Mouse (Mus musculus) midbrain, embryonic 11.5 days (tissue): ENCODE results near the gene Anxa11. TPM values are rescaled to one million over a fixed set of nuclear protein-coding genes. Genes with fewer than 3 reads are reported as not detected.
"Not testable (repeated sequence)": the region's sequence is repeated elsewhere in the genome, so short reads cannot be mapped to it uniquely, and the experiment has no call there.

ENCODE experiments used
- ATAC-seq: fragments of 200-750 bp; cut with Nextera tagmentation; 2 replicates; pipeline ENCODE4 v1.8.0; 2017; ENCODE audit warnings: moderate TSS enrichment, moderate library complexity; ENCODE audit not compliant: low FRiP score
- DNase-seq: peaks from one replicate; pipeline ENCODE4 v3.0.0; 2015; ENCODE audit warnings: low spot score; ENCODE audit errors: missing footprints
- H3K27ac ChIP-seq: fragments of 300-500 bp; sonication (generic); 2 replicates; pipeline ENCODE4 v1.5.1; 2014; ENCODE audit warnings: low read depth, low read length
- H3K27me3 ChIP-seq: fragments of 300-500 bp; sonication (generic); 2 replicates; pipeline ENCODE4 v1.6.1; 2014; ENCODE audit warnings: mild to moderate bottlenecking, low read length, moderate library complexity, mixed read lengths; ENCODE audit not compliant: control insufficient read depth, insufficient read depth
- H3K36me3 ChIP-seq: fragments of 300-500 bp; sonication (generic); 2 replicates; pipeline ENCODE4 v1.6.1; 2014; ENCODE audit warnings: mild to moderate bottlenecking, low read length, moderate library complexity, mixed read lengths; ENCODE audit not compliant: control insufficient read depth, insufficient read depth
- H3K4me1 ChIP-seq: fragments of 300-500 bp; sonication (generic); 2 replicates; pipeline ENCODE4 v1.6.1; 2014; ENCODE audit warnings: low read length; ENCODE audit not compliant: control insufficient read depth, insufficient read depth
- H3K4me2 ChIP-seq: fragments of 300-500 bp; sonication (generic); 2 replicates; pipeline ENCODE4 v1.6.1; 2014; ENCODE audit warnings: mild to moderate bottlenecking, moderate library complexity
- H3K4me3 ChIP-seq: fragments of 300-500 bp; sonication (generic); 2 replicates; pipeline ENCODE4 v1.5.1; 2014; ENCODE audit warnings: low read depth, low read length
- H3K9ac ChIP-seq: fragments of 300-500 bp; sonication (generic); 2 replicates; pipeline ENCODE4 v1.6.1; 2014; ENCODE audit warnings: low read length
- H3K9me3 ChIP-seq: fragments of 300-500 bp; sonication (generic); 2 replicates; pipeline ENCODE4 v1.6.1; 2016; ENCODE audit warnings: low read length; ENCODE audit not compliant: control insufficient read depth
- WGBS: fragments of 180-500 bp; shearing (Covaris S2); extraction: QIAGEN DNeasy Blood & Tissue Kit; methylation state at CpG from one replicate; pipeline ENCODE4 v1.1.7; 2014; 5-methylcytosine and 5-hydroxymethylcytosine counted together
- polyA plus RNA-seq: library from polyadenylated mRNA; unstranded; fragments of >200 nt; fragmentation: Nextera tagmentation; extraction: Ambion mirVana; gene quantifications from 2 replicates; pipeline ENCODE4 v1.2.1, GENCODE M21; 2014

Gene Anxa11
- polyA plus RNA-seq, 1 experiment from 2014 or later, result 3.0 TPM

- 63% methylated on average over 2 of the region's 4 CpGs for WGBS
- H3K27ac ChIP-seq, result no peak overlapping the region
- ATAC-seq, result no peak
Measured at GRCm38 (mm10) chr14:25868706-25869105, 26.8 kb downstream of the Anxa11 start.

GRCm38 (mm10) chr14:25869135-25869878 lies 27.4 kb downstream of the Anxa11 start:
- Histone ChIP-seq H3K27ac (no peak overlapping the region), H3K36me3 (no peaks in the 10 kb centered on the region), H3K4me1 (no peaks in the 10 kb centered on the region), H3K27me3 (no peaks in the 10 kb centered on the region; the same call in 1 of the 2 replicates), H3K4me2 (no peak overlapping the region), H3K9me3 (no peaks in the 10 kb centered on the region), H3K9ac (no peak overlapping the region), H3K4me3 (no peak overlapping the region)
- ATAC-seq, result no peak
- WGBS, result 53% methylated on average over 9 of the region's 9 CpGs
- DNase-seq, result no peak

More at GRCm38 (mm10) chr14:25868706-25869105, 26.8 kb downstream of the Anxa11 start:
- Histone ChIP-seq H3K4me2 (no peak overlapping the region), H3K9me3 (no peaks in the 10 kb centered on the region), H3K4me1 (no peaks in the 10 kb centered on the region), H3K27me3 (no peaks in the 10 kb centered on the region; the same call in 1 of the 2 replicates), H3K36me3 (no peaks in the 10 kb centered on the region), H3K4me3 (no peak overlapping the region), H3K9ac (no peak overlapping the region)
- no peak for DNase-seq

- no peak overlapping the region for H3K4me2 ChIP-seq
- 85% methylated on average over 8 of the region's 8 CpGs for WGBS
Measured at GRCm38 (mm10) chr14:25872461-25873415, 30.8 kb downstream of the Anxa11 start.

GRCm38 (mm10) chr14:25876640-25877039 lies 34.7 kb downstream of the Anxa11 start:
- not testable (repeated sequence) for DNase-seq, ATAC-seq, H3K9me3 ChIP-seq, H3K4me3 ChIP-seq, H3K4me1 ChIP-seq, H3K27me3 ChIP-seq, H3K9ac ChIP-seq, H3K36me3 ChIP-seq, H3K27ac ChIP-seq, H3K4me2 ChIP-seq
- WGBS, result no CpG with 5 or more reads among the region's 7 CpGs

More at GRCm38 (mm10) chr14:25872461-25873415, 30.8 kb downstream of the Anxa11 start:
- Histone ChIP-seq H3K9me3 (no peaks in the 10 kb centered on the region), H3K27me3 (no peaks in the 10 kb centered on the region; the same call in 1 of the 2 replicates), H3K36me3 (no peaks in the 10 kb centered on the region), H3K4me1 (no peaks in the 10 kb centered on the region), H3K27ac (no peak overlapping the region), H3K4me3 (no peak overlapping the region), H3K9ac (no peak overlapping the region)
- DNase-seq (no peak), ATAC-seq (no peak)

- not testable (repeated sequence) for DNase-seq, H3K4me2 ChIP-seq, ATAC-seq, H3K9me3 ChIP-seq, H3K4me3 ChIP-seq, H3K27me3 ChIP-seq, H3K4me1 ChIP-seq, H3K27ac ChIP-seq, H3K36me3 ChIP-seq, H3K9ac ChIP-seq
- no CpG with 5 or more reads among the region's 9 CpGs for WGBS
Measured at GRCm38 (mm10) chr14:25881769-25882168, 39.8 kb downstream of the Anxa11 start.

- DNase-seq, H3K27ac ChIP-seq, ATAC-seq, H3K9ac ChIP-seq, H3K4me1 ChIP-seq, H3K36me3 ChIP-seq, H3K9me3 ChIP-seq, H3K27me3 ChIP-seq, H3K4me3 ChIP-seq, H3K4me2 ChIP-seq: not testable (repeated sequence)
- WGBS, result no CpG with 5 or more reads among the region's 12 CpGs
Measured at GRCm38 (mm10) chr14:25885886-25886285, 43.9 kb downstream of the Anxa11 start.

- not testable (repeated sequence) for H3K27ac ChIP-seq, H3K36me3 ChIP-seq, H3K27me3 ChIP-seq, H3K4me3 ChIP-seq, H3K9me3 ChIP-seq, H3K9ac ChIP-seq, DNase-seq, H3K4me1 ChIP-seq, H3K4me2 ChIP-seq, ATAC-seq
- WGBS, result no CpG with 5 or more reads among the region's 3 CpGs
Measured at GRCm38 (mm10) chr14:25894566-25894965, 52.6 kb downstream of the Anxa11 start.

GRCm38 (mm10) chr14:25895686-25896085 lies 53.7 kb downstream of the Anxa11 start:
- no CpG with 5 or more reads among the region's 7 CpGs for WGBS
- H3K4me1 ChIP-seq, H3K9ac ChIP-seq, H3K9me3 ChIP-seq, H3K27me3 ChIP-seq, H3K4me2 ChIP-seq, H3K36me3 ChIP-seq, ATAC-seq, H3K4me3 ChIP-seq, H3K27ac ChIP-seq, DNase-seq: not testable (repeated sequence)

- H3K9me3 ChIP-seq, H3K36me3 ChIP-seq, H3K27me3 ChIP-seq, H3K27ac ChIP-seq, H3K4me3 ChIP-seq, H3K9ac ChIP-seq, DNase-seq, ATAC-seq, H3K4me1 ChIP-seq, H3K4me2 ChIP-seq: not testable (repeated sequence)
- no CpG with 5 or more reads among the region's 10 CpGs for WGBS
Measured at GRCm38 (mm10) chr14:25903000-25903399, 61.0 kb downstream of the Anxa11 start, which contains the start of gene Plac9a. Gene Plac9a, minus strand, starts transcription at chr14:25903100.
